Mouse (Mus musculus) spleen, postnatal 36 days (tissue): ENCODE results near the gene Fam13a.

Source experiments
- DNase-seq, 2 experiments: peaks; one replicate each; pipeline ENCODE4 v3.0.0; 2022; ENCODE audit warnings: low spot score in 2 of 2, mixed read lengths in 1 of 2

Fam13a gene

GRCm38 (mm10) chr6:58933189-58933913 is 91.0 kb downstream of the Fam13a start:
- DNase-seq: no peak

- no peak for DNase-seq
Observed at GRCm38 (mm10) chr6:58932515-58933188, 91.7 kb downstream of the Fam13a start.

GRCm38 (mm10) chr6:58931149-58931548 is 93.2 kb downstream of the Fam13a start:
- no peak for DNase-seq

GRCm38 (mm10) chr6:58929911-58930431 is 94.4 kb downstream of the Fam13a start:
- no peak for DNase-seq

- DNase-seq: no peak
Observed at GRCm38 (mm10) chr6:58927881-58928280, 96.5 kb downstream of the Fam13a start.

GRCm38 (mm10) chr6:58922511-58922910 is 101.8 kb downstream of the Fam13a start:
- DNase-seq: no peak

- no peak for DNase-seq
Observed at GRCm38 (mm10) chr6:58921623-58922022, 102.7 kb downstream of the Fam13a start.

GRCm38 (mm10) chr6:58920735-58921134 is 103.6 kb downstream of the Fam13a start:
- no peak for DNase-seq

- no peak for DNase-seq
Observed at GRCm38 (mm10) chr6:58916498-58916897, 107.9 kb downstream of the Fam13a start.

- no peak for DNase-seq
Observed at GRCm38 (mm10) chr6:58913971-58914370, 110.4 kb downstream of the Fam13a start.

- no peak for DNase-seq
Observed at GRCm38 (mm10) chr6:58913551-58913950, 110.8 kb downstream of the Fam13a start.

GRCm38 (mm10) chr6:58912842-58913241 is 111.5 kb downstream of the Fam13a start:
- no peak for DNase-seq

GRCm38 (mm10) chr6:58907791-58908190 is 116.6 kb downstream of the Fam13a start:
- DNase-seq: no peak

GRCm38 (mm10) chr6:58907336-58907735 is 117.0 kb downstream of the Fam13a start:
- no peak for DNase-seq

GRCm38 (mm10) chr6:58906852-58907261 is 117.5 kb downstream of the Fam13a start, which contains the start of gene Nap1l5:
Gene Nap1l5, minus strand, starts transcription at chr6:58907076.
- DNase-seq: no peak

- DNase-seq: no peak
Observed at GRCm38 (mm10) chr6:58904551-58904950, 119.8 kb downstream of the Fam13a start.

GRCm38 (mm10) chr6:58903171-58903570 is 121.2 kb downstream of the Fam13a start:
- no peak for DNase-seq

- no peak for DNase-seq
Observed at GRCm38 (mm10) chr6:58900536-58900935, 123.8 kb downstream of the Fam13a start.

GRCm38 (mm10) chr6:58899076-58899475 is 125.3 kb downstream of the Fam13a start:
- no peak for DNase-seq

GRCm38 (mm10) chr6:58896648-58897047 is 127.7 kb downstream of the Fam13a start:
- DNase-seq: no peak

GRCm38 (mm10) chr6:58894994-58895393 is 129.4 kb downstream of the Fam13a start:
- no peak for DNase-seq

GRCm38 (mm10) chr6:58893307-58893706 is 131.0 kb downstream of the Fam13a start:
- DNase-seq: no peak

- no peak for DNase-seq
Observed at GRCm38 (mm10) chr6:58889917-58890316, 134.4 kb downstream of the Fam13a start.
